Mouse (Mus musculus) c-Kit-positive CD71-negative TER-119-negative erythroid progenitor cells, embryonic 14.5 days (primary cell): Measurements from ENCODE around the gene Lrrc75a.
A peak's percentile ranks its signal among the peaks of the same experiment; 100 is the strongest.
"Not testable (repeated sequence)": the region's sequence is repeated elsewhere in the genome, so short reads cannot be mapped to it uniquely, and the experiment has no call there.

Experiments used
- DNase-seq: peaks from one replicate; pipeline ENCODE4 v3.0.0-alpha.2; 2013; ENCODE audit warnings: low read depth

The Lrrc75a gene

DNA sequence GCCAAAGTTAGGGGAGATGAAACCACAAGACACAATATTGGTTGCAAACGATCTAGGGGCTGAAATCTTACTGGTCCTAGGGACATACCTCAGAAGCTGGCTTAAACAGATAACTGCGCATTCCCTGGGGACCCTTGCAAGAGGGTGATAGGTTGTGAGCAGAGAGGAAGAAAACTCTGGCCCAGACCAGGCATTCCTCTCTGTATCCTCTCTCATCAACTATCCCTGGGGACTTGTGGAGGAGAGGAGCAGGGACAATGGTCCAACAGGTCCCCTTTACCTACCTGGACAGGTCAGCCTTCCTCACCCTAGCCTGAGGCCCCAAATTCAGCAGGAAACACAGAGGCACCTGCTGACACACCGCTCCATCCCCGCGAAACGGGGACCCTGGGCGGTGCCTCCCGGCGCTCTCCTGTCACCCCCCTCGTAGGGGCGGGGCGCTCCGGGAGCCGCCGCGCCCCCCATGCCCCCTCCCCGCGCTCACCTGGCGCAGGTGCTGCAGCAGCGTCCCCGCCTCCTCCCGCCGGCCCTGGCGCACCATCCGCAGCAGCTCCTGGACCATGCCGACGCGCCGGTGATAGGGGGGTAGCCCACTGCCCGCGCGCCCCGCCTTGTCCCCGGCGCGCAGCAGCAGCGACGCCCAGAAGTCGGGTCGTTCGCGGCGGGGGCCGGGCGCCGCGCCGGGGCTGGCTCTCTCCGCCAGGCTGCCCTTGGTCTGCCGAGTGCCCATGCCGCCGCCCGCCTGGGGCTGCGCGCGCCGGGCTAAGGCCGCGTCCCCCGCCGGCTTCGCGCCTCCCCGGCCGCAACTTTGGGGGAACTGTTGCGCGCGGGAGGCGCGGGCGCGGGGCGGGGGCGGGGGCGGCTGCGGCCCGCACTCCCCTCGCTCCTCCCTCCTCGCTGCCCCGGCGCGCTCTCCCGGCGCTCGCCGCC lies at the start of gene Lrrc75a:
TSS of gene Lrrc75a (minus strand) at position 863 of the 930 bp plus-strand sequence.
- DNase-seq, result no peak

DNA sequence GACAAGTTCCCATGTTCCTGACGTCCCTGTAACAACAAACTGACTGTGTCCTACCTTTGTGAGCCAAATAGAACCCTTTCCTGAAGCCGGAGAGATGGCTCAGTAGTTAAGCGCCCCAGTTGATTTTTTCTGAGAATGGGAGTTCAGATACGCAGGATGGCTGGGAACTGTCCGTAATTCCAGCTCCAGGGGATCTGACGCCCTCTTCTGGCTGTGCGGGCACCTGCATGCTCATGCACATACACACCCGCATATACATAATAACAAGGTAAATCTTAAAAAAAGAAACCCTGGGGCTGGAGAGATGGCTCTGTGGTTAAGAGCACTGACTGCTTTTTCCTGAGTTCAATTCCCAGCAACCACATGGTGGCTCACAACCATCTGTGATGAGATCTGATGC lies 46.8 kb upstream of the Lrrc75a start:
- DNase-seq, result no peak

- DNase-seq, result peak; percentile 74
These were observed 45.2 kb upstream of the Lrrc75a start for GRCm38 (mm10) chr11:62693299-62694184.

DNA sequence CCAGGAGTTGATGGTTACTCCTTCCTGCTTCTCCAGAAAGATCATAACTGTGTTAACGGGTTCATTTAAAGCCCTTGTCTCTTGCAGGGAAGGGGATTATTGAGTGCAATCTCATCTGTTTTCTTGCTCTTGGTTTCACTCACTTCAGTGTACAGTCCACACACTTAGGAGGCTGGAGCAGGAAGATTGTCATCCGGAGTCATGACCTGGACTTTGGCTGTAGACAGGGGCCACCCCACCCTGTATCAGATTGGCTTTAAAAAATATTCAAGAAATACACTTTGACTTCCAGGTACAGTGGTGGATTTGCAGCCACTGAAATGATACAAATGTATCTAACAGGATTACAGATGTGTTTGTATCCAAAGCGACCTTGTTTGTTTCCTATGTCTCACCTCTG lies 43.3 kb upstream of the Lrrc75a start:
- DNase-seq, result no peak

DNA sequence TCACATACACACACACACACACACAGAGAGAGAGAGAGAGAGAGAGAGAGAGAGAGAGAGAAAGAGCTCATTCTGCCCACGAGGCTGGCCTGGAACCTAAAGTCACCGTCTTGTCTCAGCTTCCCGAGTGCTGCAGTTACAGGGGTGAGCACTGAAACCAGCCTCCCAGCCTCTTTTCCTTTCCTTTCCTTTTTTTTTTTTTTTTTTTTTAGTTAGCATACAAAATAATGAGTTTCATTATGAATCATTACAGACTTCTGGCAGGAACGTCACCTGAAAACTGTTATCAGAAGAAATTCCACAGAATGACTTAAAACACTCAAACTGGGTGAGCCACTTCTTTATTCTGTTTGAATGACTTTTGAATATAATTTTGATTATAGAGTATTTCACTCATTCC lies 31.6 kb upstream of the Lrrc75a start:
- DNase-seq, result no peak

- no peak for DNase-seq
These were observed 30.5 kb upstream of the Lrrc75a start for GRCm38 (mm10) chr11:62678778-62679354.

- DNase-seq, result no peak
These were observed 27.9 kb upstream of the Lrrc75a start for GRCm38 (mm10) chr11:62676290-62676596.

DNA sequence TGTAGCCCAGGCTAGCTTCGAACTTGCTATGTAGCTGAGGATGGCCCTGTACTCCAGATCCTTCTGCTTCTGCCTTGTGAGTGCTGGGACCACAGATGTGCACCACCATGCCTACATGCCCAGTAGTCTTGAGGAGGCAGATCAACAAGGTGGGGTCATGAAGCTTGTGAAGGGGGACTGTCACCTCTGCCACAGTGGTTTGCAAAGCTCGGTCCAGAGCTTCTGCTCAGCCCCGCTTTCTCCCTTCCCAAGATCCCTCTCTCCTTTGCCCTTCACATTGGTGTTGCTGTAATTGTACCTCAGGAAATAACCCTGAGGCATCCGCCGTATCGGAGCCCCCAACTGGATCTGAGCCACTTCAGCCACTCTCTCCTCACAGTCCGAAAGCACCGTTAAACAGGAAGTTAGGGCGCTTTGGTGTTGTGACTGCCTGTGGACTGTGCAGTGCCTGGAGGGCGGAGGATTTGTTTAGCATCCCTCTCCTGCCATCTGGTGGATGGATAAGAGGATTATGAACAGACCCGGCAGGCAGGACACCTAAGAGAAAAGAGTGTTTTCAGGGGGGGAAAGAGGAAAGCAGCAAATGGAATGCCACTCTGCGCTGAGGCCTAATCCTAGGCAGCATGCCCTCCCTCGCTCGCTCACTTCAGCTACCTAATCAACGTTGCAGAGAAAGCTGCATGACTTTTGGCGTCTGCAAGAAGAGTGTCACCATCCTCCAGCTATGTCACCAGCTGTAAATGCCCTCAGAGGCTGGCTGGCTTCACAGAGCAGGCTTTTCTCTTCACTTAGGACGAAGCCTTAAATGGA lies 27.4 kb upstream of the Lrrc75a start:
- peak; percentile 85 for DNase-seq

- DNase-seq, result no peak
These were observed 21.7 kb upstream of the Lrrc75a start for GRCm38 (mm10) chr11:62670006-62670405.

DNA sequence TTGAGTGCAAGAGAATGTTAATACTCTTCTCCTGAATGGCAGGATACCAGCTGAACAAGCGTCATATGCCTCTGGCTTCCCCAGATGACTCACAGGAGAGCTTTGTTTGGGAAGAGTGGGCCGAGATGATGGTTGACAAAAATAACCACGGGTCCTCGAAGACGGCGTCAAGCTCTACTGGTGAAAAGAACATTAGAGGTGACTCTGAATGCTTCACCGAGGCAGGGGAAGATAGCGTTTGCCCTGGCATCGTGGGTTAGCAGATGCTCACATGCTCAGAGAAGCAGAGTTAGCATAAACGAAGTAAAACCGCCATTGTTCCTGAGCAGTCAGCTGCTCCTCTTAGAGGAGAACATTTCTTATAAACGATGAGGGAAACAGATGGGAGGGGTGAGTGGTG lies 21.1 kb upstream of the Lrrc75a start:
- no peak for DNase-seq

DNA sequence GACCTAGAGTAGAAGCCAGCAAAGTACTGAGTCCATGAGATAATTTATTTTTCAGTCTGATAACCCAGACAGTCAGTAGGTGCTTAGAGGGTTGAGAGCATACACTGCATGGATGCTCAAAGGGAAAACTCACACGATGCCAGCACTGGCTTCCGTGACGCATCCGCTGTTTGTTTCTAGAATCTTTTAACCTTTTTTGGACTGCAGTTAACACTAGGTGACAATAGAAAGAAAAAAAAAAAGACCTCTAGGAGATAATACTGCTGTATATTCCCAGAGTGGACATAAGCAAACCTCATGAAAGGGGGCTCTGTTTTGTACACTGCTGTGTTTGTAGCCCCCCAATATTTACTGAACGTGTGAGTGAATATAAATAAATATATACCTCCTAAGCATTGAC lies 20.7 kb upstream of the Lrrc75a start:
- DNase-seq, result no peak

DNA sequence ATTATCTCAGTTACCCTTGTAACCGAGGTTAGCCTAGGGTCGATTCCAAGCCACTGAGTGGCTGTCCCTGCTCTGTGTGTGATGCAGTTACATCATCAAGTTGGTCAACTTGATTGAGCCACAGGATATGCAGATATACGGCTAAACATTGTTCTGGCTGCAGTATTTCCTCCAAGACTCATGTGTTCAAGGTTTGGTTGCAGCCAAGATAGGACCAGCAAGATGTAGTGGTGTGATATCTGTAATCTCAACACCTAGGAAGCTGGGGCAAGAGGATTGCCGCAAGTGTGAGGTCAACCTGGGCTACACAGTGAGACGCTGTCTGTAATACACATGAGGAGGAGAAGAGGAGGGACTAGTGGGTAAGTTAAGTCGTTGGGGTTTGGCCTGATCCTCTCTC lies 15.9 kb upstream of the Lrrc75a start:
- no peak for DNase-seq

DNA sequence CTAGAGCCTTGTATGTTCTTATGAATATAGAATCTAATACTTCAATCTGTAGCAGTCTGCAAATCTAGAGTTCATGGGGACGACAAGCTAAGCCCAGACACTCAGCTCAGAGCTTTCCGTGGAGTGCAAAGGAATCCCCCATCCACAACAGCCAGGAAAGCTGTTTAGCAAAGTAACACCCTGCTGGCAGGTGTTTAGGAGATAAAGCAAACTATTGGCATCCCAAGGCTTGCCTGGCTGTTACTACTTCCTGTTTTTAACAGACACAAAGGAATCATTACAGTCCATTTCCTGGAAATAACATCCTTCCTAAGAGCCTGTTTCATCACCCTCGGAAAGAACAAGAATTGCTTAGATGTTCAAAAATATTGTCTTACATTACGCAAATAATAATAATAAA lies 12.6 kb upstream of the Lrrc75a start:
- DNase-seq, result no peak

- no peak for DNase-seq
These were observed 3.8 kb upstream of the Lrrc75a start for GRCm38 (mm10) chr11:62652080-62652479.

- no peak for DNase-seq
These were observed 3.2 kb upstream of the Lrrc75a start for GRCm38 (mm10) chr11:62651563-62651962.

DNA sequence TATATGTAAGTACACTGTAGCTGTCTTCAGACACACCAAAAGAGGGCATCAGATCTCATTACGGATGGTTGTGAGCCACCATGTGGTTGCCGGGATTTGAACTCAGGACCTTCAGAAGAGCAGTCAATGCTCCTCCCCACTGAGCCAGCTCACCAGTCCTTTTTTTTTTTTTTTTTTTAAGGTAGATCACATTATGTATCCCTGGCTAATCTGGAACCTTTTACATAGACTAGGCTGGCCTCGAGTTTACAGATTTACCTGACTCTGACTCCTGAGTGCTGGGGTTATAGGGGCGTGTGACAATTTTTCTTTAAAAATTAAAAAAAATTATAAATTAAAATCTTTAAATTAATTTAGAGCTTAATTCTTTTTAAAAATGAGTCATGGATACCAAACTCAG lies 1.5 kb upstream of the Lrrc75a start:
- DNase-seq, result not testable (repeated sequence)

DNA sequence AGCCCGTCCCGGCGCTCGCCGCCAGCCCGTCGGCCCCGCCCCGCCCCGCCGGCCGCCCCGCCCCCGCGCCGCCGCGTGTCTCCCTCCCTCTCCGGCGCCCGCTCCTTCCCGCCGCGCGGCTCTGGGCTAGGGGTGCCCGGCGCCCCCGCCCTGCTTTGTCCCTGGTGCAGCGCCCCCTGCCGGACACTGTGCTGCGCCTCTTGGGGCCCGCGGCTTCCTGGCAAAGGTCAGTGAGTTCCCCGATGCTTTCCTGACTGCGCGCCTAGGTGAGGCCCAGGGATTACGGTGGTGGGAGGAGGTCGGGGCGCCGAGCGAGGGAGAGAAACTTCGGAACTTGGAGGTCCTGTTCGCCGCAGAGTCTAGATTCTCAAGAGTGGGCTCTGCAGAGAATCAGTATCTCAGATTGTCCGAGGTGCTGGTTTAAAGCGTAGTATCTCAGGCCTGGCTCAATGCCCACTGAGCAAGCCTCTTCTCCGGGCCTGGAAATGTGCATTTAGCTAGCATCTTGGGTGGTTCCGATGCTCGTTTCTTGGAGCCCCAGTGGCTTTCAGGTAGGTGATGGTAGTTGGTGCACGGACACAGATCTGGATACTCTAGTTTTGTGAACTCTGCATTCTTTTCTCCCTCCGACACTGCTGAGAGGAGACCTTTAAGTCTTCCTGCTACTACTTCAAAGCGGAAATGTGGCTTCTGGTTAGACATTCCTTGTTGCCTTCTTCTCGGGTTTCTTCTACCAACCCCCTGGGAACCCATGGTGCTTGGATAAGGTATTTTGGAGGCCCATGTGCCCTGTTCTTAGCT lies 468 bp upstream of the Lrrc75a start, which contains the start of gene Mmgt2:
TSS of gene Mmgt2 (plus strand) at position 74 of the 801 bp plus-strand sequence.
- peak; percentile 93 for DNase-seq

DNA sequence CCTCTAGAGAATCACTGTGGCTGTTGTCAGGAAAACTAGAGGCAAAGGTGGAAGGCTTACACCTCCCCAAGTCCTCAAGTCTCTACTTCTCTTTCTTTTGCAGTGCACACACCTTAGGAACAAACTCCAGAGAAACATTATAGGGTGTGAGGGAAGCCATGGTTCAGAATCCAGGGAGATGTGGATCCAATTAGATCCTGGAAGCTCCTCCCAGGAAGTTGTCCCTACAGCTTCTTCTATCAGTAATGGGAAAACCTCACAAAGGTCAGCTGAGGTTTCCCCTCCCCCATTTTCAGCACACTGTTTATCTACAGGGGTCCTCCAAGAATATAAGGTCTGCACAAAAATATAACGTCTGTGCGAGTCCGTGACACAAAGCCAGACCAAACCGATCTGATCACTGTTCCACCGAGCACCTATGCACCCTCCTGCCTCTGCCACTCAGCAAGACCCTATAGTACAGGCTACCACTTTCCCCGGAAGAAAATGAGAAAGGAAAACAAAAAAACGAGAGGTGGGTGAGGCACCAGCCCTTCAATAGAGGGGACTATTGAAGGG lies 1.3 kb downstream of the Lrrc75a start:
- DNase-seq, result no peak

DNA sequence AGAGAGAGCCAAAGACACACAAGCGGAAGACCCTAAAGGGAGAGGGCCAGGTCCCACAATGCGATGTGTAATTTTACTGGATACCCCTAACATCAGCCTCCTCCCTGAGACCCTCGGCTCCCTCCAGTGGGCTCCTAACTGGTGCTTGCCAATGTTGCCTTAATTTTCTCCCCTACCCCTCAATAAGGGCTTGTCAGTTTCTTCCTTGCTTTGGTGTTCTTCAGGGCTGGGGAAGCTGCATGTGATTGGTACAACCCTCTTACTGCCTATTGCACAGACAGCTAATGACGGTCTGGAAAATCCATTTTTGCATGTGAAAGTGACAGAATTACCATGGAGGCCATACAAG lies 1.9 kb downstream of the Lrrc75a start:
- DNase-seq, result no peak

GRCm38 (mm10) chr11:62645732-62646494 lies 2.4 kb downstream of the Lrrc75a start:
- no peak for DNase-seq
